Comparison of ENCODE assay signal across 7 mouse cellular contexts in the genomic region with DNA sequence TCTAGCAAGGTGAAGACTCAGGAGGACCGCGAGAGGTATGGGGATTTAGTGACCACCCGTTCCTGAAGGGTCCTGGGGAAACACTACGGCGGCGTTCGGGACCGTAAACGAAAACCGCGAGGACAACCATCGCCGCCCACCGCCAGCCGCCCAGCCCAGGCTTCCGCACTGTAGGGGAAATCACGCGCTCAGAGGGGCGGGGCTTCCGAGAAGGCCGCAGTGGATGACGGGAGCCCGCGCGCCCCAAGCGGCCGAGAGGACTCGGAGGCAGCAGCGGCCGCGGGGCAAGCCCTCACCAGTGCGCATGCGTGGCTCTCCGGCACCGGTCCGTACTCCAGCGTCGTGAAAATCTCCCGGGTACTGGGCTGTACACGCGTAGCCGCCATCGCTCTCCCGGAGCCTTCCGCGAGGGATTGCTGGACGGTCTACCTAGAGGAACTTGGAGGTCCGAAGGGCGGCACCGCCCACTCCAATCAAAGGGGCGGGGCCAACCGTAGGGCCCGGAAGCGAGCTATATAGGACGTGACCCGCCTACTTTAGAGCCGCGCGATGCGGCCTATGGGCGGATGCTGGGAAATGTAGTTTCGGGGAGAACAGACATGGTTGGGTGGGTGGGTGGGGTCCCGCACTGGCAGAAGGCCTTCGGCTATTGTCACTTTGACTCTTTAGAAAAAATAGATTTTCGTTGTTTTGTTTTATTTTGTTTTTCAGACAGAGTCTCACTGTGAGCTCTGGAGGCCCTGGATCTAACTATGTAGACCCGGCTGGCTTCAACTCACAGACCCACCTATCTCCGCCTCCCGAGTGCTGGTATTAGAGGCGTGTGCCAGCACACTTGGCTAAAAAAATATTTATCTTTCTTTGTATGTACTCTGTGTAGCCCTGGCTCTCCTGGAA. TPM values are rescaled to one million over a fixed set of nuclear protein-coding genes. Genes with fewer than 3 reads are reported as not detected.
DNase-seq lines count a peak whose midpoint lies in the region; ATAC-seq lines count a peak whose summit lies in the region.

A gene (plus strand): TSS at position 208 of the 897 bp plus-strand sequence.
A gene (minus strand): TSS at position 489 of the 897 bp plus-strand sequence.

- no peaks in the 10 kb centered on the region for H3K36me3 ChIP-seq in intestine, embryonic 16.5 days (ENCODE audit: control insufficient read depth, insufficient read depth, low read length)
- H3K36me3 ChIP-seq in midbrain, embryonic 11.5 days (ENCODE audit: control insufficient read depth, insufficient read depth, low read length), result no peaks in the 10 kb centered on the region

- H3K27me3 ChIP-seq in intestine, embryonic 16.5 days (replicated peaks; ENCODE audit: control insufficient read depth, insufficient read depth, low read length), result no peaks in the 10 kb centered on the region
- no peaks in the 10 kb centered on the region for H3K27me3 ChIP-seq in midbrain, embryonic 11.5 days (ENCODE audit: control insufficient read depth, insufficient read depth, low read length)

- peak within 1 kb of the TSS; percentile 73 for H3K4me3 ChIP-seq in intestine, embryonic 16.5 days (ENCODE audit: low read length)
- peak within 1 kb of the TSS; percentile 56 for H3K4me3 ChIP-seq in midbrain, embryonic 11.5 days (ENCODE audit: low read depth, low read length)

- peak within 1 kb of the TSS; percentile 74 for H3K4me2 ChIP-seq in intestine, embryonic 16.5 days (ENCODE audit: low read depth, low read length)
- peak within 1 kb of the TSS; percentile 73 for H3K4me2 ChIP-seq in midbrain, embryonic 11.5 days

- intact Hi-C loops in left cerebral cortex, postnatal 36 days (cut with DNase I), result loop anchor here (1.0 kb wide), 1 partner anchor 26 kb away; a partner anchor contains a TSS

- 3% methylated on average over 69 of the region's 69 CpGs for WGBS in intestine, embryonic 16.5 days
- 5% methylated on average over 69 of the region's 69 CpGs for WGBS in midbrain, embryonic 11.5 days

- peak within 1 kb of the TSS; percentile 88 for H3K9ac ChIP-seq in intestine, embryonic 16.5 days (ENCODE audit: low read depth, low read length)
- H3K9ac ChIP-seq in midbrain, embryonic 11.5 days (ENCODE audit: low read length), result peak within 1 kb of the TSS; percentile 77

- peak within 1 kb of the TSS; percentile 97 for H3K27ac ChIP-seq in intestine, embryonic 16.5 days (ENCODE audit: low read length)
- H3K27ac ChIP-seq in midbrain, embryonic 11.5 days (ENCODE audit: low read depth, low read length), result peak within 1 kb of the TSS; percentile 84

- peaks cover 23% of the 10 kb centered on the region; the same call in 1 of the 2 replicates for H3K4me1 ChIP-seq in intestine, embryonic 16.5 days (ENCODE audit: control insufficient read depth, insufficient read depth, low read length)
- H3K4me1 ChIP-seq in midbrain, embryonic 11.5 days (ENCODE audit: control insufficient read depth, insufficient read depth, low read length), result peaks cover 10% of the 10 kb centered on the region

- DNase-seq in adrenal gland, adult 8-10 months, result peak; percentile 93
- DNase-seq in embryo, embryonic 9.5 days (ENCODE audit: extremely low spot score), result peak; percentile 97
- DNase-seq in gastrocnemius, postnatal 4 days (ENCODE audit: low spot score in 2 of 2), result peak; percentile 94 to 98
- peak; percentile 97 to 98 for DNase-seq in left cerebral cortex, postnatal 36 days (ENCODE audit: low spot score in 2 of 2)
- peak; percentile 100 for DNase-seq in midbrain, embryonic 11.5 days (ENCODE audit: low spot score, missing footprints)
- DNase-seq in skeletal muscle tissue, adult 2 months (ENCODE audit: low read depth, low spot score), result peak; percentile 96

- peak; percentile 96 for ATAC-seq in intestine, embryonic 16.5 days
- ATAC-seq in midbrain, embryonic 11.5 days (ENCODE audit: low FRiP score), result peak; percentile 96

- no peaks in the 10 kb centered on the region for H3K9me3 ChIP-seq in intestine, embryonic 16.5 days (ENCODE audit: control insufficient read depth, low read length)
- H3K9me3 ChIP-seq in midbrain, embryonic 11.5 days (ENCODE audit: control insufficient read depth, low read length), result no peaks in the 10 kb centered on the region

RNA-seq across cellular contexts. Expression of the first gene that starts in this region (rescaled TPM):
- 10 to 100 TPM; 58.4 to 73.0 (median 68.9) TPM for total RNA-seq in adrenal gland, adult 8-10 months (2022)
- 10 to 100 TPM; 52.1 to 59.3 TPM for total RNA-seq in gastrocnemius, postnatal 4 days (2021)
- polyA plus RNA-seq in intestine, embryonic 16.5 days (2015; fragmentation: Nextera tagmentation; extraction: Ambion mirVana), result 90.9 and 96.5 TPM in 2 replicates
- total RNA-seq in left cerebral cortex, postnatal 36 days (2021), result 10 to 100 TPM; 44.8 to 53.6 TPM
- 104 and 105 TPM in 2 replicates for polyA plus RNA-seq in midbrain, embryonic 11.5 days (2014; fragmentation: Nextera tagmentation; extraction: Ambion mirVana)

RNA-seq across cellular contexts. Expression of the second gene that starts in this region (rescaled TPM):
- total RNA-seq in adrenal gland, adult 8-10 months (2022), result 10 to 100 TPM; 76.3 to 79.7 (median 77.2) TPM
- 10 to 100 TPM; 34.8 to 51.6 TPM for total RNA-seq in gastrocnemius, postnatal 4 days (2021)
- polyA plus RNA-seq in intestine, embryonic 16.5 days (2015; fragmentation: Nextera tagmentation; extraction: Ambion mirVana), result 106 and 110 TPM in 2 replicates
- total RNA-seq in left cerebral cortex, postnatal 36 days (2021), result 10 to 100 TPM; 12.2 to 21.5 TPM
- polyA plus RNA-seq in midbrain, embryonic 11.5 days (2014; fragmentation: Nextera tagmentation; extraction: Ambion mirVana), result 22.0 and 25.7 TPM in 2 replicates

Comparison
In these comparisons a context has a peak if more than half of its experiments do, and no peak if none do; other contexts are left out.
1. Peak in every context shown above with its lines: DNase-seq, ATAC-seq, H3K4me3 ChIP-seq and H3K27ac ChIP-seq.